Mouse (Mus musculus) megakaryocyte, embryonic 14.5 days (primary cell): Measurements from ENCODE around the gene Senp1.

Experiments used
- FLI1 ChIP-seq: IDR thresholded peaks from 2 replicates; pipeline ENCODE4 v1.6.1; 2012; ENCODE audit warnings: low read length, inconsistent platforms, mixed read lengths
- GATA1 ChIP-seq: IDR thresholded peaks from 3 replicates; pipeline ENCODE4 v1.6.1; 2012; ENCODE audit warnings: mixed read lengths, low read length, inconsistent platforms, borderline replicate concordance

DNA sequence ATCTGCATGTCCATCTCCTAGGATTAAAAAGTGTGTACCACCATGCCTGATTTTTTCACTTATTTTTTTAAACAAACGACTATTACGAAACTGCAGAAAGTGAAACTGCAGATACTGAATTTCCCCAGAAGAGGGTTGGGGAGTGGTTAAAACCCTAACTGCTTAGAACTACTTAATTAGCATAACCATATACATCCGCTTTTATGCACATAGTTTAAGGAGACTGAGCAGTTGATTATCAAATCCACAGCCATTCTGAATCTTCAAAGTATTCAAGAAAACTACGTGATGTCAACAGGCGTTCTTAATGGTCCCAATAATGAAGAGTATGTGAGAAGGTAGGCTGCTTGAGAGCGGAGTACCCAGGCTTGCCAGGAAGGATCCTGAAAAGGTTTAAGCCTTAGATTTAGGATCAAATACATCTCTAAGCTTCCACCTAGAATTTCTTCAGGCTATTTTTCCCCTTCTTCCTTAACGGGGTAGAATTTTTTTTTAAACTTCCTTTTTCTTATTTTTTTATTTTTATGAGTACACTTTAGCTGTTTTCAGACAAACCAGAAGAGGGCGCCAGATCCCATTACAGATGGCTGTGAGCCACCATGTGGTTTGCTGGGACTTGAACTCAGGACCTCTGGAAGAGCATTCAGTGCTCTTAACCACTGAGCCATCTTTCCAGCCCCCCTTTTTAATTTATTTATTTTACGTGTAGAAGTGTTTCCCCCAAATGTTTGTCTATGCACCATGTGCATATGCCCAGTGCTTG is 3.9 kb downstream of the Senp1 start:
- TF ChIP-seq GATA1: no peak
- no peak for TF ChIP-seq FLI1
